Mouse (Mus musculus): ENCODE results near the gene Rin2.

DNA sequence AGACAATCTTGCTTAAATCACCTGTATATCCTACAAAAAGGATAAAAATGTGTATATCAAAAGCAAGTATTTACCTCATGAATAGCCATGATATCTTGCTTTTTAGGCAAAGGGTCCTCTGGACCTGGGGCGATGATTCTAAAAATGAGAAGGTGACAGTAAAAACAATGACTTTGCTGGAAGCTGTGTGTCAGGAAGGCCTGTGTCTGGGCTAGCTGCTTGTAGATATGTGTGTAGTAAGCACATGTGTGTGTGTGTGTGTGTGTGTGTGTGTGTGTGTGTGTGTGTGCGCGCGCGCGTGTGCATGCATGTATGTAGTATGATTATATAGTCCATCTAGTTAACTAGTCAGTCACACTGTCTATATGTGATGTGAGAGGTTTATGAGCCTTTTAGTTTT, 218.7 kb downstream of the Rin2 start:
- TF ChIP-seq CTCF (IDR thresholded peaks at IDR 0.05; ENCODE audit: control insufficient read depth, insufficient read depth, insufficient read length): no peak
- TF ChIP-seq CEBPB (IDR thresholded peaks at IDR 0.05; ENCODE audit: low read depth): no peak
- no peak for TF ChIP-seq FOSL1 (IDR thresholded peaks at IDR 0.05; ENCODE audit: insufficient read depth, low read length, poor library complexity, severe bottlenecking)
